Mouse (Mus musculus) colon, adult 2 months (tissue): Measurements from ENCODE around the gene 4933428G20Rik. TPM values are rescaled to one million over a fixed set of nuclear protein-coding genes. Genes with fewer than 3 reads are reported as not detected.

Experiments used
- polyA plus RNA-seq: library from polyadenylated mRNA; depleted of rRNA; stranded (reverse); fragments of >200 nt; gene quantifications from 2 replicates; pipeline ENCODE4 v1.2.3, GENCODE M21; 2012; rRNA removed

4933428G20Rik gene
- not detected in 2 replicates for polyA plus RNA-seq

DNA sequence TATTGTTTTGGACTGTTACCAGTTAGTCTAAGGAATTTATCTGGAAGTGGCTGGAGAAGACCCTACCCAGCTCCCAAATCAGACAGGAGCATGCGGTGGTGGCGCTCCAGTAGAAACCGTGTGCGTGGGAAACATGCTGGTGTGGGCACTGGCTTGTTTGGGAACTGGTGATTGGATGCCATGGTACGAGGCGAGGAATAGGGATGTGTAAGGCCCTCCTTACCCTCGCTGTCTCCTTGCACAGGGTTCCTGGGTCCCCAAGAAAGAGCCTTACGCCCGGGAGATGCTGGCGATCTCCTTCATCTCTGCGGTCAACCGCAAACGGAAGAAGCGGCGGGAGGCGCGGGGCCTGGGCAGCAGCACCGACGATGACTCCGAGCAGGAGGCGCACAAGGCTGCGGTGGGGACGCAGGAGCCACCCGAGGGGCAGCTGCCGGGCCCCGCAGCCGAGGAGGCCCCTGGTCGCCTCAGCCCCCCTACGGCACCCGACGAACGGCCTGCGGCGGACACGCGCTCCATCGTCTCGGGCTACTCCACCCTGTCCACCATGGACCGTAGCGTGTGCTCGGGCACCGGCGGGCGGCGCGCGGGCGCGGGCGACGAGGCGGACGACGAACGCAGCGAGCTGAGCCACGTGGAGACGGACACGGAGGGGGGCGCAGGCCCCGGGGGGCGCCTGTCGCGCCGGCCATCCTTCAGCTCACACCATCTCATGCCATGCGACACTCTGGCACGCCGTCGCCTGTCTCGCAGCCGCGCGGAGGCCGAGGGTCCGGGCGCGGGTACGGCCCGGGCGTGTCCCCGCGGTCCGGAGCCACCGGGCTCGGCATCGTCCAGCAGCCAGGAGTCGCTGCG is at the start of gene 4933428G20Rik:
4933428G20Rik (minus strand) TSS at position 476 of the 855 bp plus-strand sequence.

Other genes starting within 250 kb of the 4933428G20Rik start
- gene Npepps, start 219.7 kb downstream of the 4933428G20Rik start, polyA plus RNA-seq: 28.1 and 39.9 TPM in 2 replicates
- 9.4 and 10.0 TPM in 2 replicates for gene Mrpl45, start 184.6 kb downstream of the 4933428G20Rik start, polyA plus RNA-seq
- 0.09 TPM in 2 replicates for gene Gpr179, start 148.3 kb downstream of the 4933428G20Rik start, polyA plus RNA-seq
- gene Socs7, start 137.8 kb downstream of the 4933428G20Rik start, polyA plus RNA-seq: 6.0 and 6.6 TPM in 2 replicates
- gene Arhgap23, start 84.8 kb downstream of the 4933428G20Rik start, polyA plus RNA-seq: 21.4 and 23.5 TPM in 2 replicates
- gene Srcin1, start 75.8 kb upstream of the 4933428G20Rik start, polyA plus RNA-seq: 0.73 and 0.81 TPM in 2 replicates
- 4.3 and 4.6 TPM in 2 replicates for gene Epop, start 129.4 kb upstream of the 4933428G20Rik start, polyA plus RNA-seq
- gene Mllt6, start 163.1 kb upstream of the 4933428G20Rik start, polyA plus RNA-seq: 45.1 and 49.9 TPM in 2 replicates
- 149 and 167 TPM in 2 replicates for gene Cisd3, start 185.5 kb upstream of the 4933428G20Rik start, polyA plus RNA-seq
- 95.9 and 122 TPM in 2 replicates for gene Pcgf2, start 200.2 kb upstream of the 4933428G20Rik start, polyA plus RNA-seq
- 214 and 261 TPM in 2 replicates for gene Psmb3, start 203.1 kb upstream of the 4933428G20Rik start, polyA plus RNA-seq
- 5.8 and 6.2 TPM in 2 replicates for gene Pip4k2b, start 244.4 kb upstream of the 4933428G20Rik start, polyA plus RNA-seq